Mouse (Mus musculus): ENCODE measurements around the gene Ahsa2.

DNA sequence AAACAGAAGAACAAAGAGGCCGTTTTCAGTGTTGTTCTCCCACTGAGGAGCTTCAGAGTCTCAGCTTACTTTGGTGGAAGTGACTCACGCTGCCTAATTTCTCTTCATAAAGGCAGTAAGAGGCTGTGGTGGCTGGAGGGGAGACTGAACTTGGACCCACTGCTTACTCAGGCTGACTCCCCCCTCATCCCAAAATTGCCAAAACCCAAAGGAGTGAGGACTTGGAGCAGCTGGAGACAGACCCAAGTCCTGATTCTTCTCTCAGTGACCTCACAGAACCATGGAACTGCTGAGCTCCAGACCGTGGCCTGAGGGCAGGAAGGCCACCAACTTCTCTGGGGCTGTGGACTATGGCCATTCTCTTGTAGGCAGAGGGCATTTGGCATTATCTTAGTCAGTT, 21.2 kb upstream of the Ahsa2 start:
- no peak for TF ChIP-seq POLR2A (IDR thresholded peaks at IDR 0.05; ENCODE audit: borderline replicate concordance, insufficient read depth, low read length)
- no peak for TF ChIP-seq CTCF (IDR thresholded peaks at IDR 0.05; ENCODE audit: borderline replicate concordance, insufficient read depth, low read depth, low read length)

Data from cerebellum, adult 2 months (tissue).